Mouse (Mus musculus): ENCODE measurements around the gene N4bp3.
"Not testable (repeated sequence)": the region's sequence is repeated elsewhere in the genome, so short reads cannot be mapped to it uniquely, and the experiment has no call there.

The N4bp3 gene

DNA sequence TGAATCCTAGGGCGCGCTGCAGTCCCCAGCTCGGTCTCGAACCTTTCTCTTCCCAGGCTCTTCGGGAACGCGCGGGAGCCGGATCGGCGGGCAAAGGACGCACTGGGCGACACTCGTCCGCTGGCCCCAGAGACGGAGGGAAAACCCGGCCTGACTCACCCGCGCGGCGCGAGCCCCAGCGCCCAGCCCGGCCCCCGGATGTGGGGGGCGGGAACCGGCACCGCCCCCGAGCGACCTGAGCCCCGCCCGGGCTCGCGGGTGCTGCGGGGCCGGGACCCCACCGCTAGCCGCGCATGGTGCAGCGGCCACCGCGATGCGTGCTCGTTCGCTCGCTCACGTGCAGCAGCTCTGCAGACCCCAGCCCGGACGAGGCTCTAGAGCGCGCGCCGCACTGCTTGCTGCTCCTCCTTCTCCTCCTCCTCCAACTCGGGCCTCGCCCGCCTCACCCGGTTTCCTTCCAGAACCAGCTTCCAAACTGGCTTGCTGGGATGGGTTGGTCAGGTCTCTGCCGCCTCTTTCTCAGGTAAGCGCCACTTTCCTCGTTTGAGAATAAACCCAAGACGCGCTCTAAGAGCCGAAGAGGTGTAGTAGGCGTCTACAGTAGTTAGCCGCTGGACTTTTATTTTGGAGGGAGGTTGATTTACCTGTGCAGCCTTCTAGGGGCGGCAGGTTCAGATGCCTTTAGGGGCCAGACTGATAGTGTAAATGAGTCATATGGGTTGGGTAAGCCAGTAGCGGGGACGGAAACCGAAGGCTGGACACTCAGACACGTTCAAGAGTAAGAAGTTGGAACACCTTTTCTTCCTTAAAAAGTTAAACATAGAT is at the start of gene N4bp3, which contains the start of gene D930048N14Rik:
Gene N4bp3 (minus strand): TSS at position 152 of the 825 bp plus-strand sequence.
Gene D930048N14Rik (plus strand): TSS at position 264 of the 825 bp plus-strand sequence.
- DNase-seq: peak; percentile 87

DNA sequence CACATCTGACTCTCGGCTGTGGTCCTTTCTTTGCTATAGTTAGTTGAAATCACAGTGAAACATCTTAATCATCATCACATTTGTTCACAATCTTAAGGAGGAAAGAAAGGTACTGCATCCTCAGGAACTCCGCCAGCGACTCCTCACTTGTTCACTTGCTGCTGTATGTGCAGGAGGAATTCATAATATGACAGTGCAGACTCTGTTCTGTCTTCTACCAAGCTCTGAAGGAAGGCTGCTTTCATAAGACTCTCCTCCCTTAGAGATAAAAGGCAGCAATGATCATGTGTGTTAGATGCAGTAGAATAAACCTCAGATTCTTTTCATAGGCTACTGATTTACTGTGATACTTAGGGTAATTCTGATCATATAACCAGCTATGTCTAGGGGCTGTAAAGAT is 44.3 kb upstream of the N4bp3 start:
- DNase-seq: no peak

DNA sequence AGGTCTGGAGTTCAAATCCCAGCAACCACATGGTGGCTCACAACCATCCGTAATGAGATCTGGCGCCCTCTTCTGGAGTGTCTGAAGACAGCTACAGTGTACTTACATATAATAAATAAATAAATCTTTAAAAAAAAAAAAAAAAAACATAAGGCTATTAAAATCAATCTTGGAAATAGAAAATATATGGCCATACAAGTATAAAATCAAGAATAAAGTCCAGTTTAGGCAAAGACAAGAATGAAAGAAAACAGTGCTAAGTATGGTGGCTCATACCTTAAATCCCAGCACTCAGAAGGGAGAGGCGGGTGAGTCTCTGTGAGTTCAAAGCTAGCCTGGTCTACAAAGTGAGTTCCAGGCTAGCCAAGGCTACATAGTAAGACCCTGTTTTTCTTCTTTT is 40.0 kb upstream of the N4bp3 start:
- not testable (repeated sequence) for DNase-seq

DNA sequence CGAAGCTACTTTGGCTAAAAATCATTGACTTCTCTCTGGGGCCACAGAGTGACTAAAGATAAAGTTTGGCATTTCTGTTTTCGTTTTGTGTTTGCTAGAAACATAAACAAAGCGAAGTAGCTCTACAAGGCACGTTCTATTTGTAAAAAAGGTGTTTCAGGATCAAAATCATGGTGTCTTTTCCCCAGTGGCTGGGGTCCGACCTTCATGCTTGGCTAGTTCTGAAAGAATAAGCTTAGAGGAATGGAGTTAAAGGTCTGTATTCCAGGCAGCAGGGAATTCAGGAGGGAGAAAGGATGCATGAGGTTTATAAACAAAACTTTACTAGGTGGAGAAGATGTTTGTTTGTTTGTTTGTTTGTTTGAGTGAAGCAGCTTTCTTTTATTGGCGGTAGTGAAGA is 38.7 kb upstream of the N4bp3 start:
- no peak for DNase-seq

DNA sequence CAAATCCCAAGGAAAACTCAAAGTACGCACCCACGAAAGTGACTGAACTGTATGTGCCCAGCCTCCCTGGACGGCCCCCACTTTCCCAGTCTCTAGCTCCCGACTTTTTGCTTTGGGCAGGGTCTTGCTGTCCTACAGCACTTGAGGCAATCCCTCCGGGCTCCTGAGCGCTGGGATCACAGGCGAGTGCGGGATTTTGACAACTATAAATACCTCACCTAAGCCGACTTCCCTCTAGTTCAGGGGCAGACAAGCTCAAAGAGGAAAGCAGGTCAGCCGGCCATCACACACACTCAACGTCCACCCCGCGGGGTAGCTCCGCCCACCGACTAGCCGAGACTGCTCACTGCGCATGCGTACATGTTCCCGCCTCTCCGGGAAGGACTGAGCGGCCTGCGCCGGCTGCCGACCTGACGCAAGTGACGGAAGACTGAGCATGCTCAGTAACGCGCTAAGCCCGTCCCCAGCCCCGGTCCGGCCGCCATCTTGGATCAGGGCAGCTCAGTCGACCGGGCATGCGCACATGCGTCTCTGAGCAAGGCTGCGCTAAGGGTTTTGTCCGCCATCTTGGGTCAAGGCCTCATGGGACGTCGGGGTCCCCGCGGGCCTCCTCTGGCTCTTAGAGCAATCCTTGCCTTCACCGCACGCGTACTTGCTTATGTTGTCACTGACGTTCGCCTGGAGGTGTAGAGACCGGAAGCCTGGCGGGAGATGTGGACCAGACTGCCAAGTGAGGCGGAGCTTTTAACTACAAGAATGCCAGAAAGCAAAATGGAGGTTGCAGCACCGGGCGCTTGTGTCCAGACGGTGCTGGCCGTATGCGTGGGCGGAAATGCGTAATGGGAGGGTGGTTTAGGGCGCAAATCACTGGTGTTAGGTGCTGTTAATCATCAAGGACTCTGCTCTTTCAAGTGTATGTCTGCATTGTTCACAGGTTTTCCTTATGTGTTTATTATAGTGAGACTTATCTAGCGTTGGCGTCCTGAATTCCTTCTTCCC is 38.0 kb upstream of the N4bp3 start, which contains the start of gene 0610009B22Rik:
Gene 0610009B22Rik (minus strand): TSS at position 545 of the 999 bp plus-strand sequence.
- peak; percentile 100 for DNase-seq

DNA sequence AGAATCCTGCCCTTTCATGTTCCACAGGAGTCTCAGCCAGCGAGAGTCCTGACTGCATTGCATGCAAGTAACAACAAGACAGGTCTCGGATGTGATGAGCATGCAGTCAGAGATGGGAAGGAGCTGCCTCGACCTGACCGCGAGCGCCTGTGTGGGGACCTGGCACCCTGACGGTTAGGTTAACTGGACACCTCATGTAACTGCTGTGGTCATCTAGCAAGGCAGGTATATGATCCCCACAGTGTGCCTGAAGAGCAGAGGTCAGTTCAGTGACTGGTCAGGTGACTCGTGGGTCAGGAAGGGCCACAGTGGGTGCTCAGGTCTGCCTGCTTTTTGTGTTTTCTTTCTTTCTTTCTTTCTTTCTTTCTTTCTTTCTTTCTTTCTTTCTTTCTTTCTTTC is 31.3 kb upstream of the N4bp3 start:
- DNase-seq: no peak

DNA sequence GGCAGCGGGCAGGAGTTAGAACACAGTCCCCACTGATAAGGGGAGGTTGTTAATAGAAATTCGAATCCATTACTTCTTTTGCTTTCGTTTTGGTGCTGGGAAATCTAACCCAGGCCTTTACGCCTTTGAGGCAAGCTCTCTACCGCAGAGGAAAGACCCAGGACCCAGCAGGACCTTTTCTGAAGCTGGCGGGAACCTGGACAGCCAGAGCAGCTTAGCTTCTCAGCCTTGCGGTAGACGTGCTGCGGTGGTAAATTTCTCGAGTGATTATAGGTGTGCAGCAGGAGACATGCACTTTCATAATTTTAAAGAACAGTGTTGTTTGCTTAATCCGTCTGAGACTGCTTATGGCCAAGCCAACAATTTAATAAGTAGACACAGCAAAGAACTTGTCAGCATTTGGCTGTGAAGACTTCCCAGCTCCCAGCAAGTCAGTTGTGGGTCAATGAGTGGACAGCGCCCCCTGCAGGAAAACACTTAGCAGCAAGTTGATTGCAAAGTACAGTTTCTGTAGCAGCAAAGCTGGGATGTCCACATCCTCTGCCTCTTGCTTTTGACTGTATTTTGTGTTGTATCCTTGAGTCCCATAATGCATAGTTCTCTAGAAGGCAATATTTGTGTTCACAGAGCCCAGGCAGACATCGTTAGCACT is 30.8 kb upstream of the N4bp3 start:
- peak; percentile 95 for DNase-seq

DNA sequence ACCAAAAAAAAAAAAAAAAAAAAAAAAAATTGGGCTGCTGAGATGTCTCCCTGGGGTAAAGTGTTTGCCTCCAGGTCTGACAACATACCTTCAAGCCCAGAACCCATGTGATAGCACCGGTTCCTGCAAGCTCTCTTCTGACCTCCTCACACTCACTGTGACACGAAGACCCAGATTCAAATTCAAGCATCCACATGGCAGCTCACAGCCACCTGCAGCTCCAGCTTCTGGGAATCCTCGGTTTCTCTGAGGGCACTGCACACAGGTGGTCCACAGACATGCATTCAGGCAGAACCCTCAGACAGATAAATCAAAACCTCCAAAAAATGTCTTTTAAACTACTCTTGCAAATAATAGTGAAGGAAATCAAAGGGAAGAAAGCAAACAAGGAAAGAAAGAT is 28.8 kb upstream of the N4bp3 start:
- DNase-seq: no peak

DNA sequence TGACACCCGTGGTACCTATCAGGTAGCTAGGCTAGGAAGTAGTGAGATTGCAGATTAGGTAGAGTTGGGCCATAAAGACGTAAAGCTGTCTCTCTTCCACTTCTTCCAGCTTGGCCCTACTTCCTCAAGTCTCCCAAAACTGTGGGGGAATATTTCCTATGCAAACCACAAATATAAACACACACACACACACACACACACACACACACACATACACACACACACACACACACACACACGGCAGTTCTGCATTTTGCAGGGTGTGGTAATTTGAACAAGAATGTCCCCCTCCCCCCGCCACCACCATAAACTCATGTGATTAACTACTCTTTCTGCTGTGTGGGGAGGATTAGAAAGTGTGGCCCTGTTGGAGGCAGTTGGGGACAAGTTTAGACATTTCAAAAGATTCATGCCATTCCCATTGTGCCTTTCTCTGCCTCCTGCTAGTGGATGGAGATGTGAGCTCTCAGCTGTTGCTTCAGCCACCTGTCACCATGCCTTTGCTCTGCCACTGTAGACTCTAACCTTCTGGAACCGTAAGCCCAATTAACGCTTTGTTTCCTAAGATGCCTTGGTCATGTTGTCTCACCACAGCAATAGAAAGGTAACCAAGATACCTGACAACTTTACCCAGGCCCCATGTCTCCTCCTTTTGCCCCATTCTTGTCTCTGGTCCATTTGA is 27.2 kb upstream of the N4bp3 start:
- DNase-seq: no peak

DNA sequence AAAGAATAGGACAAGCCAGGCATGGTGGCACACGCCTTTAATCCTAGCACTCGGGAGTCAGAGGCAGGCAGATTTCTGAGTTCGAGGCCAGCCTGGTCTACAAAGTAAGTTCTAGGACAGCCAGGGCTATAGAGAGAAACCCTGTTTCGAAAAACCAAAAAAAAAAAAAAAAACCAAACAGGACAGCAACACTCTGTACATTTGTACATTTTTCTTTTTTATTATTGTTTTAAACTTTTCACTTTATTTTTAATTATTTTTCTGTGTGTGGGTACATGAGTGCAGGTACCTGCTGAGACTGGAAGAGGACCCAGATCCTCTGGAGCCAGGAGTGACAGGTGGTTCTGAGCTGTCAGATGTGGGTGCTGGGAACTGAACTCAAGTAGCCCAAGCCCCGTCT is 24.7 kb upstream of the N4bp3 start:
- no peak for DNase-seq

DNA sequence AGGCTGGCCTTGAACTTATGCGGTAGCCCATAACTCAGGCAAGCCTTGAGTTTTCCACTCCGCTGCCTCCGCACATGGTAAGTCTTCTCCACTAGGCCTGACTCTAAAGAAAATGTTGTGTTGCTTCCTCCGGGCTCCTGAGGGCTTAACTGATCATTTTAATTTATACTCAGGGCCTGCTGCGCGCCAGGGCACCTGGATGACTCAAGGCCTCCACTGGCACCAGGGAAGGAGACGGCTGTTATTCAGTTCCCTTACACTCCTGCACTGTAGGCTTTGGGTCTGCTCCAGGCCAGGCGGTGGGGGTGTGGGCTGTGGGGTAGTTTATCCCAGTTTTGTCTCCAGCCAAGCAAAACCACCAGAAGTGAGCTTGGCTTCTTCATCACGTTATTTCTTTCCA is 22.6 kb upstream of the N4bp3 start:
- DNase-seq: peak; percentile 50

DNA sequence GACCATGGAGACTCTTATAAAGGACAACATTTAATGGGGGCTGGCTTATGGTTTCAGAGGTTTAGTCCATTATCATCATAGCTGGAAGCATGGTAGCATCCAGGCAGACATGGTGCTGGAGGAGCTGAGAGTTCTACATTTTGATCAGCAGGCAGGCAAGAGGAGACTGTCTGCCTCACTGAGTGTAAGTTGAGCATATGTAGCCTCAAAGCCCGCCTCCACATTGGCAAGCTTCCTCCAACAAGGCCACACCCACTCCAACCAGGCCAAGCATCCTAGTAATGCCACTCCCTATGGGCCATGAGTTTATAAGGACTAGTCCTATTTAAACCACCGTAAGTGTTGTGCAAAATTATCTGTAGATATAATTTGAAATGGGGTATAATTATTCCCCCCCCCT is 20.7 kb upstream of the N4bp3 start:
- no peak for DNase-seq

DNA sequence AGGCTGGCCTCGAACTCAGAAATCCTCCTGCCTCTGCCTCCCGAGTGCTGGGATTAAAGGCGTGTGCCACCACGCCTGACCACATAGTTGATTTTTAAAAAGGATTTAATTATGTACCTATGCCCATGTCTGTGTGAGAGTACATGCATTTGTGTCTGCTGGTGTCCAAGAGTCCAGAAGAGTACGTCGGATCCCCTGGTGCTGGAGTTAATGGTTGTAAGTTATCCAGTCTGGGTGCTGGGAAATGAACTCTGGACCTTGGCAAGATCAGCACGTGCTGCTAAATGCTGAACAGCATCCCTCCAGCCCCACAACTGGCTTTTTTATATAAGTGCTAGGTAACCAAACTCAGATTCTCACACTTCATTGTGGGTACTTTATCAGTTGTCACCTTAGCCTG is 20.2 kb upstream of the N4bp3 start:
- DNase-seq: no peak

DNA sequence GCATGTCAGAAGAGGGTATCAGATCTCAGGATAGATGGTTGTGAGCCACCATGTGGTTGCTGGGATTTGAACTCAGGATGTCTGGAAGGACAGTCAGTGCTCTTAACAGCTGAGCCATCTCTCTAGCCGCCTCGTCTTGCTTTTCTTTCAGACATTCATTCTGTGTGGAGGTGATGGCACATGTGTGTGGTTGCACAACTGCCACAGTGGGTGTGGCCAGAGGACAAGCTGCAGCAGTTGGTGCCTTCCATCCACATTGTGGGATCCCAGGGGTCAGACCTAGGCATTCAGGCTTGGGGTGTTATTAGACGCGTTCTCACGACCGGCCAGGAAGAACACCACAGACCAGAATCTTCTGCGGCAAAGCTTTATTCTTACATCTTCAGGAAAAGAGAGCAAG is 14.1 kb upstream of the N4bp3 start:
- not testable (repeated sequence) for DNase-seq

DNA sequence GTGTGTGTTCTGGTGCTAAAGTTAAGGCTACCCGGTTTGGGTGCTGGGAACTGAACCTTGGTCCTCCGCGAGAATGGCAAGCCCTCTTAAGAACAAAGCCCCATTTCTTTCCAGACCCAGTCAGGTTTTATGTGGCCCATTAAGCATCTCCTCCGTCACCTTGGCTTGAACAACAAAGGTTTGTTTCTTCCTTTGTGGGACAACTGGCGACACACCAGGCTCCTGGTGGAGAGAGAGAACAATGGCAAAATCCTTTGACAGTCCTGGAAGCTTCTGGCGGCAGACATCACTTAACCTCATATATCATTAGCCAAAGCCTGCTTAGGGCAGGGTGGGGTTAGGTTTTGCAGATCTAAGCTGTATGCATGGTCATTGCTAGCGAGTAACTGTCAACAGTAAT is 12.0 kb upstream of the N4bp3 start:
- DNase-seq: no peak

DNA sequence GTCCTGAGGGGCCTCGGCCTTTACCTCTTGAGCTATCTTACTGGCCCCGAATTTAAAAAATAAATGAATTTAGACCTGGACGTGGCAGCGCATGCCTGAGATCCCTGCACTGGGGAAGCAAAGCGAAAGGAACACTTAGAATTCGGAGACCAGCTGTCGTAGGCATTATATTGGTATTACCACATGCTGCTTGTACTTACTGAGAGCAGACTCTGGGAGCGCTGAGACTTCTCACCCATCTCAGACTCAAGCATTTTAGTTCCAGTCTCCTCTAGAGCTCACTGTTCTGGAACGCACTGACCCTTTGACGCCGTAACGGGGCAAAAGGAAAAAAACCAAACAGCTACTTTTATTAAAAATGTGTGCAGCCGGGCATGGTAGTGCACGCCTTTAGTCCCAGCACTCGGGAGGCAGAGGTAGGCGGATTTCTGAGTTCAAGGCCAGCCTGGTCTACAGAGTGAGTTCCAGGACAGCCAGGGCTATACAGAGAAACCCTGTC is 11.3 kb upstream of the N4bp3 start:
- no peak for DNase-seq

DNA sequence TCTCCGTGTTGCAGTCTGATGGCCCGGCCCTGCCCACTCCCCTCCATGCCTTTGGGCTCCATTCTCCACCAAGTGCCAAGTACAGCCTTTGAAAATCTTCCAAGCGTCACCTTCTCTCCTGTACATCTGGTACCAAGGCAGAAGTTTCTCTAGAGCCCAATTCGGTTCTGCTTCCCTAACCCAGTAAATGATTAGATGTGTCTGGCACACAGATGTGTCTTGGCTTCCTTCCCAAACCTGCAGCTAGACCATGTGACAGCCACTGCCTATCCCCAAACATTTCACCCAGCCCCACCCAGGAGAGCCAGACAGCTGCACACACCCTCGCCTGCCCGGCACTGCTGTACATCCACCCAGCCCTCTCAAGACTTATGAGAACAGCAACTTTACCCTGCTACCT is 8.1 kb upstream of the N4bp3 start:
- DNase-seq: peak; percentile 73

DNA sequence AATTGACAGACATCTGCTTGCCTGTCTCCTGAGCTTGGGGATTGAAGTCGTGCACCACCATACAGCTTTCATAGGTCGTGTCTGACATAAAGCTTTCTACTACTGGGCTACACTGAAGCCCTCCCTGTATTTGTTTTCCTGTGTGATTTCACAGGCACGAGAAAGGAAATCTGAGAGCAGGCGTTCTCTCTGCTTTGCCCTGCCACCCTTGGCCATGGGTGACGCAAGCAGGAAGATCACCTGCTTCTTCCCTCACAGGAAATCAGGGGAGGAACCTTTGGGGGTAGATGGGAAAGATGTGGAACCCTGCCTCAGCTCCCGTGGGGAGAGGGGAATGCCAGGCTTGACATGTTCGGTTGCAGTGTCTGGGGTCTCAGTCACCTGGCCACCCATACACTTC is 7.6 kb upstream of the N4bp3 start:
- peak; percentile 39 for DNase-seq

DNA sequence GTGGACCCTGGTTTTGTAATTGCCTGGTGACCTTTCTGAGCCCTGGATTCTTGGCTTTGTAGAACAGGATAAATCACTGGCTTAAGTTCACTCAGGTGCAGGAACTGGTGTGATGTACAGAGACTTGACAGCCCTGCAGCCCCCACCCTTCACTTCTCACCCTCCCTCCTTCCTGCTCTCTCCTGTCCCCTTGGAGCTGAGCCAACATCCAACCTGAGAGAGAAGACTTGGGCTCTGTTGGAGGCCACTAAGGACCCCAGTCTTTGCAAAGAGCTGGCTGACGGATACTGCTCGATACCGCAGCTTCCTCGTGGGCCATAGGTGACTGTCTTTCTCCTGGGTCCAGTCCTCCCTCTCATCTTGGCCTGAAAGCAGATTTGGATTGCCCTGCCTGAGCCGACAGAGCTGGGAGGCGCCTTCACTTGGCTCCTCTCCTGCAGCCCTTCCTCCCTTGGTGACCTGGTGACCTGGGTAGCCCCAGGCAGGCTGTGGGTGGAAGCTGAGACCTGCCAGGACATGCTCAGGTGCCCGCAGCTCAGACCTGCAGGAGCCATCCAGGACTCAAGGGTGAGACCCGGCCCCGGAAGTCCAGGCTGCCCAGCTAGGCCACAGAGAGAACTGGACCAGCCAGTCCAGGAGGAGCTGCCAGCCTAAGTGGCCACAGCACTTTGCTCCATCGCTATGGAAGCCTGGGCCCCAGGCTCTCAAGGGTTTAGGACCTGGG is 6.3 kb upstream of the N4bp3 start:
- DNase-seq: peak; percentile 66

DNA sequence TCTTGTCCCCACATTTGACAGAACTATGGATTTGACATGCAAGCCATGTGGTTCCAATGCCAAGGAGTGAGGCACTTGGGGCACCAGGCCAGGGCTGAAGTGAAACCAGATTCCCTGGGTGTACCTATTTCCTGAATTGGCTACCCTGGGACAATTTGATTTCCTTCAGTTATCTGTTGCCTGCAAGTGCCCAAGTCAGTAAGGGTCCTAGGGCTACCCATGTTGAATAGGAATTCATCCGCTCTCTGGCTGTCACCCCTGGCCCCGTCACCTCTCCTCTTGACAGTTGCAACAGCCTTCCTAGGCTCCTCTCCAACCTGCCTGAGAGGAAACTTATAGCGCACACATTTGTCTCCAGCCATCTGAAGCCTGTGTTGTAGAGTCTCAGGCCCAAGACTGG is 4.2 kb upstream of the N4bp3 start:
- no peak for DNase-seq

DNA sequence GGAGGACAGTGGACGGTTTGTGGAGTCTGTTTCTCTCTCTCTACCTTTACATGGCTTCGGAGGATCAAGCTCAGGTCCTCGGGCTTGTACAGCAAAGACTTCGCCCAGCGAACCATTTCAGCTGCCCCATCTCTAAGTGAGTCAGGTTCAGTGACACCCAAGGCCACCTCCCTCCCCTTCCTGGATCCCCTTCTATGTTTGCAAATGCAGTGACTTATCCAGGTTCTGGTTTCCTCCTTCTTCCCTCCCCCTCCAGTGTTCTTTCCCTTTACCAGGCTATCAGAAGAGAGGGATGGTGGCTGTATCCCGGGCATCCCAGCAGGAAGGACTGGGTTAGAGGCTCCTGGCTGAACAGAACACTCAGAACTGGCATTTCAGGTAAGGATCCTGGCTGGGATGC is 3.1 kb upstream of the N4bp3 start:
- DNase-seq: no peak

Data from kidney, postnatal 10 days (tissue).